Mouse (Mus musculus): ENCODE measurements at regions not wholly inside any gene's neighbourhood (a gene's known extent, or its start where the extent isn't known, plus 50 kb on each side); places are given as distances from the start of the nearest gene placed in this dataset.
"Not testable (repeated sequence)": the region's sequence is repeated elsewhere in the genome, so short reads cannot be mapped to it uniquely, and the experiment has no call there.

GRCm38 (mm10) chrX:166809165-166809564, 223.6 kb upstream of the Egfl6 start:
- DNase-seq (ENCODE audit: low read depth in 2 of 2, low spot score in 2 of 2): no peak

- DNase-seq (ENCODE audit: low read depth in 2 of 2, low spot score in 2 of 2): no peak
Measured at GRCm38 (mm10) chrX:166808207-166808606, 222.7 kb upstream of the Egfl6 start.

GRCm38 (mm10) chrX:166805957-166806356, 220.4 kb upstream of the Egfl6 start:
- no peak for DNase-seq (ENCODE audit: low read depth in 2 of 2, low spot score in 2 of 2)

GRCm38 (mm10) chrX:166805480-166805879, 220.0 kb upstream of the Egfl6 start:
- DNase-seq (ENCODE audit: low read depth in 2 of 2, low spot score in 2 of 2): no peak

DNA sequence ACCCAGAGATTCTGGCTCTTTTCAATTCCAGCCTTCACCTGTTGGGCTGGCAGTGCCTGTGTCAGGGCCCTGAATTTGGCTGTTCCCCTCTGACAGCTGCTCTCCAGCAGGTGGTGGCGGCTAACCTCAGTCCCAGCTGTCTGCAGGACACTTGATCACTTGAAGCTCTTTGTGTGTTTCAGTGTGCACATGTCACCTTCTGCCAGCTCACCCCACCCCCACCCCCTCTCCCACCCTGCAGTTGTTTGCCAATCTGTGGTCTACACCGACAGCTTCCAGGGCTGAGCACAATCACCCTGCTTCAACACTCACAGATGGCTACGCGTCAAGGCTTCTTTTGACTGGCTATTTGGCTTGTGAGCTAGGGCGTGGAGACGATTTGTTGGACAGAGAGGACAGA, 217.7 kb upstream of the Egfl6 start:
- DNase-seq (ENCODE audit: low read depth in 2 of 2, low spot score in 2 of 2): no peak

- no peak for DNase-seq (ENCODE audit: low read depth in 2 of 2, low spot score in 2 of 2)
Measured at GRCm38 (mm10) chrX:166801017-166801416, 215.5 kb upstream of the Egfl6 start.

GRCm38 (mm10) chrX:166795651-166796050, 210.1 kb upstream of the Egfl6 start:
- DNase-seq (ENCODE audit: low read depth in 2 of 2, low spot score in 2 of 2): no peak

- DNase-seq (ENCODE audit: low read depth in 2 of 2, low spot score in 2 of 2): no peak
Measured at GRCm38 (mm10) chrX:166789031-166789430, 203.5 kb upstream of the Egfl6 start.

- not testable (repeated sequence) for DNase-seq (ENCODE audit: low read depth in 2 of 2, low spot score in 2 of 2)
Measured at GRCm38 (mm10) chrX:166787137-166787536, 201.6 kb upstream of the Egfl6 start.

GRCm38 (mm10) chrX:166785615-166786014, 200.1 kb upstream of the Egfl6 start:
- no peak for DNase-seq (ENCODE audit: low read depth in 2 of 2, low spot score in 2 of 2)

DNA sequence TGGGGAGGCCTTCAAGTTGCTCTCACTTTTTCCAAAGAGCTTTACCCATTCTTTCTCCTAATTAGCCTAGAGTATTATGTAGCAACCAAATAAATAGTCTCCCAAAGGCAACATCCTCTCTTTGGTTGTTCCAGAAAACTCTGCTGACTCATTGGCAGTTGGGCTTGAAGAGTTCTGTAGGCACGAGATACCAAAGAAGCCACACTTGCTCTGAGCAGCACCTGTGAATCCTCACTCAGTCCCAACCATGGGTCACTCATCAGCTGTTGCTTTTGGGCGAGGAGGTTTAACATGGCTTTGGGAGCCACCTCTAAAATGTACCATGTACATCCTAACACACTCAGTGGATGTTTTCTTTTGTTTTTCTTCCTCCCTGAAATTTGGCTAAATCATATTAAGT, 197.9 kb upstream of the Egfl6 start:
- DNase-seq (ENCODE audit: low read depth in 2 of 2, low spot score in 2 of 2): no peak

DNA sequence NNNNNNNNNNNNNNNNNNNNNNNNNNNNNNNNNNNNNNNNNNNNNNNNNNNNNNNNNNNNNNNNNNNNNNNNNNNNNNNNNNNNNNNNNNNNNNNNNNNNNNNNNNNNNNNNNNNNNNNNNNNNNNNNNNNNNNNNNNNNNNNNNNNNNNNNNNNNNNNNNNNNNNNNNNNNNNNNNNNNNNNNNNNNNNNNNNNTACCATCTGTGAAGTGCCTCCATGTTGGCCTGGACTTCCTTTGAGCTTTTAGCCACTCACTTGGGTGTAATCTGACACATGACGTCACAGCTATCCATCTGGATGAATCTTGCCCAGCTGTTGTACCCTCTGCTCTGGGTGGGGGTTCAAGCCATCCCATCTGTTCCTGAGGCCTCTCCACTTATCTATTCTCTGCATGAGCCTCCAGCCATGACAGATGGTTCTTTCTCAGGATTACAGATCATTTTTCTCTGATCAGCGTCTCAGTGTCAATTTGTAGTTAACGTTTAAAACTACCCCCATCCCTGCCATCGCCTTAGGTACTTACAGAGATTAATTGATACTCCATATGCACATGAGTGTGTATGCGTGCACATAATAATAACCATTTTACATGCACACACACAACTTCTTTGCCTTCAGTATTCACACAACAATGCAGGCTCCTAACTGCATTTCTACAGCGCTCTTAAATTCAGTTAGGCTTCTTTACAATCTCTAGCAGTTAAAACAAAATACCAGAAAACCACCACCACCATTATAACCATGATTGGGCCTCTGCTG, 194.0 kb upstream of the Egfl6 start:
- DNase-seq (ENCODE audit: low read depth in 2 of 2, low spot score in 2 of 2): no peak

- DNase-seq (ENCODE audit: low read depth in 2 of 2, low spot score in 2 of 2): no peak
Measured at GRCm38 (mm10) chrX:166773408-166773854, 187.9 kb upstream of the Egfl6 start.

DNA sequence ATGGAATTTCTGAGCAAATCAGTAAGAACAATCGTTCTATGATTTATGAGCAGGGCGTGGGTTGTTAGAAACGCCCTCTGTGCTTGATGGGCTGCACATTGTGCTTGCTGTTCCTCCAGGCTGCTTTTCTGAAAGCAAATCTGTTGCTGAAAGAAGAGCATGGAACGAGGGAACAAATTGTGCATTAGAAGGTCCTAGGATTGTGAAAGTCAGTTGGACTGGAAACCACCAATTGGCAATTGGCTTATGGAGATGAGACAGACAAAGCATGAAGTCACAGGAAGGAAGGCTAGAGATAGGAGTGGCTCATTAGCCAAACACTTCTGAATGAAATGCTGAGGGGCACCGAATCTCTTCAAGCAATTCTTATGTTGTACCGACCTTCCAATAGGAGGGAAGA, 181.5 kb upstream of the Egfl6 start:
- DNase-seq (ENCODE audit: low read depth in 2 of 2, low spot score in 2 of 2): no peak

- DNase-seq (ENCODE audit: low read depth in 2 of 2, low spot score in 2 of 2): no peak
Measured at GRCm38 (mm10) chrX:166765647-166766046, 180.1 kb upstream of the Egfl6 start.

DNA sequence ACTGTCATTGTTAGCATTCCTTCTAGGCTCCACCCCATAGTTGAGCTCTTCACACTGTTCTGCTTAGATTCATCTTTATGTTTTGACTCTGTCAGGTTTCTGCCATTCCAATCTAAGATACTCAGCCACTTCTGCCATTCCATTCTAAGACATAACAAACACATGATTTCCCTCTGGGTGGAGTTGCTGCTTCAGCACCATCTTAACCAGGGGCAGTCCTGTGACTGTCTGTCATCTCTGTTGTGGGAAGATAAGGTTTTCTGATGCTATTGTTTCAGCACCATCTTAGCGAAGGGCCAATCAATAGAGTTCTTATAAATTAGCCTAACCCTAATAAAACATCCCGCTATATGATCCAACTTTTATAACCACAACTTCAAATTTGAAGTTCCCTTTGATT, 176.6 kb upstream of the Egfl6 start:
- no peak for DNase-seq (ENCODE audit: low read depth in 2 of 2, low spot score in 2 of 2)

- DNase-seq (ENCODE audit: low read depth in 2 of 2, low spot score in 2 of 2): no peak
Measured at GRCm38 (mm10) chrX:166757152-166757551, 171.6 kb upstream of the Egfl6 start.

DNA sequence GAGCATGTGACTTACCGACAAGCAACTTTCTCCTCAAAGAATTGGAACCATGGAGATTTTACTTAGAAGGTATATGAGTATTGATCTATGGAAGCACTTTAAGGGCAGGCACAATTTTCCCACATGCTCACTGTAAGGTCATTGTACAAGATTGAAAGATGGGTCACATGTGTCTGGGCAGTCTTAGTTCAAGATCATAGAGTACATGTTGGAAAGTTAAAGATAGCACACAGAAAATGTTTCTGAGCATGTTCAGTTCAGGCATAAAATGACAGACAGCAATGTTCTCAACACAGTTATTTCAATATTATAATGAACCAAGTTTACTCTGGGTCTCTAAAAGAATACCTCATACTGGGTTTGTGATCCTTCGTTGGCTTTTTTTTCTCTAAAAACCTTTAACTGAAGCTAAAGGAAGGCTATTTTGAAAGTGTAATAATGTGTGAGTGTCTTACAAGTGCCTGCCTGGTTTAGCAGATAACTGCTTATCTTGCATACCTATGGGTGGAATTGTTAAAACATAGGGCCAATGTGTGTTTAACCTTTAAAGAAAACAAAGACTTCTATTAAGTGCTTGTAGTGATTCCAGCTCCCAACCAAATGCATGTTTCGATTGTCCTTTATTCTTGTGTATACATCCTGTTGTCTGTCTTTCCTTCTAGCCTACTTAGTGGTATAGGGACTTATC, 169.6 kb upstream of the Egfl6 start:
- no peak for DNase-seq (ENCODE audit: low read depth in 2 of 2, low spot score in 2 of 2)

DNA sequence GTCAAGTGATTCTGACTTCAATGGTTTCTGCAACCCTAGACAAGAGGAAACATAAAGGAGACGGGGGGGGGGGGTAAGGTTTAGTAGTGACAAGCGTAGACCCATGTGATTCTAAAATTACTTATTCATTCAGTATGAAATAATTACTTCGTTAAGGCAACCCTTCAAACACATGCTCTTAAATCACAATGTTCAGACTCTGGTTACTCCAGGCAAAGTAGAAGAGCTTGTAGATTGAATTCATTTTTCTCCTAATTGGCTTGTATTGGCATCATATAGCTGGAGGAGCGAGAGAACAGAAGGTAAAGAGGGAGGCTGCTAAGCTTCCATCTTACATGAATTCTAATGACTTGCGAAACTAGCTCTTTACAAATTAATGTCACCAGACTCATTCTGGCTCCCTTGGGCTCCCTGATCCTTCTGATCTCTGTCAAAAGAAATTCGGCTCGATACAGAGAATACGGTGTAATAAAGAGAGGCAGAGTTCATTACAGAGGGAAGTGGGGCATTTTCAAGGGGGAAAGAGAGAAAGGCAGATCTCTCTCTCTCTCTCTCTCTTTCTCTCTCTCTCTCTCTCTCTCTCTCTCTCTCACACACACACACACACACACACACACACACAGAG, 163.6 kb upstream of the Egfl6 start:
- no peak for DNase-seq (ENCODE audit: low read depth in 2 of 2, low spot score in 2 of 2)

GRCm38 (mm10) chrX:166731354-166731753, 145.8 kb upstream of the Egfl6 start:
- DNase-seq (ENCODE audit: low read depth in 2 of 2, low spot score in 2 of 2): no peak

- no peak for DNase-seq (ENCODE audit: low read depth in 2 of 2, low spot score in 2 of 2)
Measured at GRCm38 (mm10) chrX:166728622-166728928, 143.1 kb upstream of the Egfl6 start.

GRCm38 (mm10) chrX:166727823-166728621, 142.5 kb upstream of the Egfl6 start:
- DNase-seq (ENCODE audit: low read depth in 2 of 2, low spot score in 2 of 2): no peak
